Mouse (Mus musculus): ENCODE data around the gene Slc25a21. TPM values are rescaled to one million over a fixed set of nuclear protein-coding genes. Genes with fewer than 3 reads are reported as not detected.
A peak's percentile ranks its signal among the peaks of the same experiment; 100 is the strongest.

Gene Slc25a21
- polyA plus RNA-seq, 1 experiment from 2014 or later: 0.66 TPM

DNA sequence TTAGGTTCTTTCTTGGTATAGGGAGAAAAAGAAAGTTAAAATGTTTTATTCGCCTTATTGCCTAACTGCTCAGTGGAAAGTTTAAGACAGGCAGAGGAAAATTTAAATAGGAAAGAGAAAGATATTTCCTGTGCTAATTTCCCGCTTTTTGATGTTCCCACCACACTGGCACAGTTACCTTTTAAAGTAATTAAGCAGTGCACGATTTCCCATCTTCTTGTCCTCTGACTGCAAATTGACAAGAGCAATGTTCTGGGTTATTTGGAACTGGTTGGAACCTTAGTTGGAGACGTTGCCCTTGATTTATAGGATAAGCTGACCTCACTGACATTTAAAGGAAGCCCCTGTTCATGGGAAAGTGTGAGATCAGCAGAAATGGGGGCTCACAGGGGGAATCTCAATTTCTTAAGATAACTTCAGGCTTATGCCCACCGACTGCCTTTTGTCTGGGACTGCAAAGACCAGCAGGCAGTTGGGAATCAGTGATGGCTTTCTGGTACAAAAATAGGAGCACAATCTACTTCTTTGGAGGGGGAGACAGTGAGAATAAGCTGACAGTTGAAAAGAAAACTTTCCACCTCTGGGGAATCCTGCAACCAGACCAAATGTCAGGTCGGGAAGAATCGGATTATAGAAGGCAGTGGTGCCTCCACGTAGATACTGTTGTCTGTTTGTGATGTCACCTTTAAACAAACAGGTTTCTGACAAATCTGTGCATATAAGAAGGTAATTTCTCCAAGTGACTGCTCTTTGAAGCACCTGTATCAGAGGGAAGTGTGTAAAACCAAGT, 498.9 kb downstream of the Slc25a21 start:
- H3K4me1 ChIP-seq: peaks cover 26% of the 10 kb centered on the region
- no peak overlapping the region for H3K4me2 ChIP-seq
- H3K27me3 ChIP-seq: peaks cover 83% of the 10 kb centered on the region
- no peak overlapping the region for H3K9ac ChIP-seq
- 1% methylated on average over 8 of the region's 8 CpGs for WGBS
- H3K27ac ChIP-seq: no peak overlapping the region
- no peak for ATAC-seq (ENCODE audit: low FRiP score)
- no peak overlapping the region for H3K4me3 ChIP-seq (replicated peaks)
- H3K36me3 ChIP-seq (replicated peaks): no peaks in the 10 kb centered on the region
- no peaks in the 10 kb centered on the region for H3K9me3 ChIP-seq

DNA sequence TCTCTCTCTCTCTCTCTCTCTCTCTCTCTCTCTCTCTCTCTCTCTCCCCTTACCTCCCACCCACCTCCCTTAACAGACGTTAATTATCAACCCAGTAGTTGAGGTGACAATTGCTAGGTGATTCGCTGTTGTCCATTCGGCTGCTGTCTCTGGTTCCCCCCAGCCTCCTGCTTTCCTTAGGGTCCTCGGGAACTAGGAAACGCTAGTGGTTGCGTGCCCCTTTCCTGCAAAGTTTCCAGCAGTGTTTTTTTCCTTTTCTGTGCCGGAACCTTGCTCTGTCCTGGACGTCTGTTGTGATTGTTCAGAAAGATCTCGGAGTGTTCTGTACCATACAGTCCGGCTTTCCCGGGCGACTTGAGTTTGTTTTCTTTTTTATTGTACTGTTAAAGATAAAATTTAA, 499.5 kb downstream of the Slc25a21 start:
- ATAC-seq (ENCODE audit: low FRiP score): no peak
- H3K4me1 ChIP-seq: peaks cover 26% of the 10 kb centered on the region
- peaks cover 89% of the 10 kb centered on the region for H3K27me3 ChIP-seq
- H3K4me2 ChIP-seq: no peak overlapping the region
- H3K4me3 ChIP-seq (replicated peaks): 0 out of 2 replicates have a peak overlapping the region, but pooled peaks have one; percentile 8
- WGBS: 1% methylated on average over 12 of the region's 12 CpGs
- no peak overlapping the region for H3K9ac ChIP-seq
- H3K36me3 ChIP-seq (replicated peaks): no peaks in the 10 kb centered on the region
- no peak overlapping the region for H3K27ac ChIP-seq
- no peaks in the 10 kb centered on the region for H3K9me3 ChIP-seq

DNA sequence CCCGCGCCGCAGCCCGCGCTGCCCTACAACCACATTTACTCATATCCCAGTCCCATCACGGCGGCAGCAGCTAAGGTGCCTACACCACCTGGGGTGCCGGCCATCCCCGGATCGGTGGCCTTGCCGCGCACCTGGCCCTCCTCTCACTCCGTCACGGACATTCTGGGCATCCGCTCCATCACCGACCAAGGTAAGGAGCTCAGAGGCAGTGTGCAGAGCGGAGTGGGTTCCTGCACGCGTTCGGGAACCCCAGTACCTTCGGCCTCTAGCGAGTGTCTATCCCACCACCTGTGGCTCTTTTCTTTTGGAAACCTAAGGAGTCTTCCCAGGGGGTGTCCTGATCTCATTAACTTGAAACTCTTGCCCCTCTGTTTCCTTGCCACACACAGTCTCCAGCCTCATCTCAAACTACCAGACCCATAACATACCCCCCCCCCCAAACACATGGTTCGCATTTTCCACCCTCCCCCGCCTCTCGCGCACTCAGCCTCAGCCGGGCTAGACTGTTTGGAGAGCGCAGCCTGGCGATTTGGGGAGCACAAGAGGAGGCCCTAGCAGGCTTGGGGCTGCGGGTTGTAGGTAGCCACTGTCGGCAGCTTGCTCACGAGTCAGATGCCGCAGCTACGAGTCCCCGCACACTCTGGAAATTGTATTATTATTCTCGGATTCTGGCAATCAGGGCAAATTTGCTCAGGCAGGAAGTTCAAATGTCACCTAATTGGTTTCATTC, 500.1 kb downstream of the Slc25a21 start:
- peak overlapping the region; percentile 29 for H3K4me3 ChIP-seq (replicated peaks)
- H3K4me1 ChIP-seq: peaks cover 30% of the 10 kb centered on the region
- H3K27me3 ChIP-seq: peaks cover 89% of the 10 kb centered on the region
- no peaks in the 10 kb centered on the region for H3K36me3 ChIP-seq (replicated peaks)
- H3K9ac ChIP-seq: no peak overlapping the region
- WGBS: under 1% methylated on average over 36 of the region's 36 CpGs
- peak overlapping the region; percentile 47 for H3K4me2 ChIP-seq
- H3K9me3 ChIP-seq: no peaks in the 10 kb centered on the region
- no peak overlapping the region for H3K27ac ChIP-seq
- ATAC-seq (ENCODE audit: low FRiP score): no peak

DNA sequence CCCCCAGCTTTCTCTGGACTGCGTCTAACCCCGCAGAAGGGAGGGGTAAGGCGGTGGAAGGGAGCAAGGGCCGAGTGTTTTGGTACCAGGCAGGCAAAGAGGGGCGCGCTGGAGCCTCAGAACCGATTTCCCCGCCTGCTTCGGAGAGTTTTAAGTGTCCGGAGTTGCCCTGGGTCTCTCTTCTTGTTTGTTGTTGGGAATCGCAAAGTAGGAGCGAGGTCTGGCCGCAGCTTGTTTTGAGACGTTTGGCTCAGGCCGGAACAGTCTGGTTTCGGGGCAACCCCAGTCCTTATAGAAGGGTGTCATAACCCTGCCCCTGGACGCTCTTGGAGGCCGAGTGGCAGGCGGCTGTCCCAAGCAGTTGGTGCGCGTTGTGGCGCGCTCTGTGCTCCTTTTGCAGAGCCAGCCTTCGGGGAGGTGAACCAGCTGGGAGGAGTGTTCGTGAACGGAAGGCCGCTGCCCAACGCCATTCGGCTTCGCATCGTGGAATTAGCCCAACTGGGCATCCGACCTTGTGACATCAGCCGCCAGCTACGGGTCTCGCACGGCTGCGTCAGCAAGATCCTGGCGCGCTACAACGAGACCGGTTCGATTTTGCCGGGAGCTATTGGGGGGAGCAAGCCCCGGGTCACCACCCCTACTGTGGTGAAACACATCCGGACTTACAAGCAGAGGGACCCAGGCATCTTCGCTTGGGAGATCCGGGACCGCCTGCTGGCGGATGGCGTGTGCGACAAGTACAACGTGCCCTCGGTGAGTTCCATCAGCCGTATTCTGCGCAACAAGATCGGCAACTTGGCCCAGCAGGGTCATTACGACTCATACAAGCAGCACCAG, 500.9 kb downstream of the Slc25a21 start:
- peaks cover 94% of the 10 kb centered on the region for H3K27me3 ChIP-seq
- peak overlapping the region; percentile 47 for H3K4me2 ChIP-seq
- no peak overlapping the region for H3K9ac ChIP-seq
- H3K36me3 ChIP-seq (replicated peaks): no peaks in the 10 kb centered on the region
- peaks cover 32% of the 10 kb centered on the region for H3K4me1 ChIP-seq
- under 1% methylated on average over 57 of the region's 57 CpGs for WGBS
- ATAC-seq (ENCODE audit: low FRiP score): no peak
- no peak overlapping the region for H3K27ac ChIP-seq
- no peaks in the 10 kb centered on the region for H3K9me3 ChIP-seq
- H3K4me3 ChIP-seq (replicated peaks): peak overlapping the region; percentile 29

DNA sequence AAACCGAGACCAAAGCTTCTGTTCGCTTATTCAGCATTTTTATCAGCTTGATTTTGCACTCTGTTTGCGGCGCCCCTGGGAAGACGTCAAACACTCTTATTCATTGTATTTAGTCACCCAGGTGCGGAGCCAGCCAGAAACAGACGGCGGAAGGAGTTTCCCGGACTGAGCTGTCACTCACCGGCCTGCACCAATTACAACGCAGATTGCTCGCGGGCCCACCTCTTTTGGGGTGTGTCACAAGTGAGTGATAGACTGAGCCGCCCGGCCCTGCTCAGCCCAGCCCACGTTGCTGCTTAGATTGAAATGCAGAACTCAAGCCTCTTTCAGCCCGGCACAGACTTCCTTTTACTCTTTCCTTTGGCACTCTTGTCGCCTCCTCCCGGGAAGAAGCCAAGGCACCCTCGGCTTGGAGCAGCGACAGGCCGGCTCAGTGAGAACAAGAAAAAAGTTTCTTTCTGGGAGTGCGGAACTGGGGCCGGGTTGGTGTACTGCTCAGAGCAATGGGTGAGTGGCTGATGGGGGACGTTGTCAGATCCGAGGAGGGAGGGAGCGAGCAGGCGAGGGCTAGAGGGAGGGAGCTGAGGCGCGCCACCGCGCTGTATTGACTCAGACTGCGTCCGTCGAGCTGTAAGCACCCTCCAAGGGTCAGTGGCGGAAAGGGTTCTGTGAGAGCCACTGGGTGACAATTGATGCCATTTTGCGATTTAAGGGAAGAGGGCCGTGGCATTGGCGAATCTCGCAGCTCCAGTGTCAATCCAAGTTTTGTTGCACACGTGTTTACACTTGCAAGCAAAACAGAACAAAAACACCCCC, 501.7 kb downstream of the Slc25a21 start:
- under 1% methylated on average over 41 of the region's 41 CpGs for WGBS

DNA sequence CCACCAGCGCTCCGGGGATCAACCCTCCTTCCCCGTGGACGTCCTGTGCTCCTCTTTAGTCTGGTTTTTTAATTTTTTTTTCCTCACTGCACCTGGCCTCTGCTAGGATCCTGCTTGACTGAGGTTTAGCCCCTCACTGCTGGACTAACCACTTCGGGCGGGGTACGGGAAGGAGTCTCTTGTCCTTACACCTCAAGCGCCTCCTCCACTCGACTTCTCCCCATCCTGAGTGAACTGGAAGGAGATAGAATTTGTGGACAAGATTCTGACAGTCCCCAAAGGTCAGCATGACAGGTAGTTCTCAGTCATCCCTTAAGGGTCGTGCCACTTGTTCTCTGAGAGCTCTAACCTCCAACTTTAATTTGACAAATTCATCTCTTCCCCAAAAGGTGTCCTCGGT, 502.3 kb downstream of the Slc25a21 start:
- WGBS: 0% methylated on average over 11 of the region's 11 CpGs
- ATAC-seq (ENCODE audit: low FRiP score): peak; percentile 1; the same call in 1 of the 2 replicates
- Histone ChIP-seq H3K36me3 (replicated peaks) (no peaks in the 10 kb centered on the region), H3K9me3 (no peaks in the 10 kb centered on the region), H3K4me2 (peak overlapping the region; percentile 47), H3K27ac (no peak overlapping the region), H3K4me3 (replicated peaks) (peak overlapping the region; percentile 29), H3K4me1 (peaks cover 35% of the 10 kb centered on the region), H3K27me3 (peaks cover 96% of the 10 kb centered on the region), H3K9ac (no peak overlapping the region)

More for the DNA sequence above, 501.7 kb downstream of the Slc25a21 start:
- Histone ChIP-seq H3K9me3 (no peaks in the 10 kb centered on the region), H3K36me3 (replicated peaks) (no peaks in the 10 kb centered on the region), H3K27ac (no peak overlapping the region), H3K9ac (no peak overlapping the region), H3K4me2 (peak overlapping the region; percentile 47), H3K4me3 (replicated peaks) (peak overlapping the region; percentile 29), H3K27me3 (peaks cover 96% of the 10 kb centered on the region), H3K4me1 (peaks cover 35% of the 10 kb centered on the region)
- peak; percentile 96 for ATAC-seq (ENCODE audit: low FRiP score)

DNA sequence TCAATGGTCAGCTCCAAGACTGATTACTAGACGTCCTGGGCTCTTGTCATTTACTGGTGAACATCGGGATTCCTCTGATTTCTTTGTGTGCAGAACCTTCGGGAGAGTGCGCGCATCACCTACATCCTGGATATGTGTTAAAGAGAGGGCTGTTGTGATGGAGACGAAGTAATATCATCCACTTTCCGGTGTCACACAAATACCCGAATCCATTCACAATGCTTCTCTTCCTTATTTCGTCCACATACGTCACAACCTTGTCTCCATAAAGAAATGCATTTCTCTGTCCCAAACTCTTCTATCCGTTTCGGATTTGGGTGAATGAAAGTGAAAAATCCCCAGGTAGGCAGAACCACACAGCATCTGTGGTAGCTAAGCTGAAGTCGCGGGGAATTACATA, 502.9 kb downstream of the Slc25a21 start:
- no peak overlapping the region for H3K4me3 ChIP-seq (replicated peaks)
- WGBS: under 1% methylated on average over 14 of the region's 14 CpGs
- no peaks in the 10 kb centered on the region for H3K36me3 ChIP-seq (replicated peaks)
- no peak for ATAC-seq (ENCODE audit: low FRiP score)
- no peak overlapping the region for H3K4me2 ChIP-seq
- H3K27ac ChIP-seq: no peak overlapping the region
- H3K4me1 ChIP-seq: peaks cover 35% of the 10 kb centered on the region
- no peak overlapping the region for H3K9ac ChIP-seq
- H3K27me3 ChIP-seq: peaks cover 96% of the 10 kb centered on the region
- no peaks in the 10 kb centered on the region for H3K9me3 ChIP-seq

DNA sequence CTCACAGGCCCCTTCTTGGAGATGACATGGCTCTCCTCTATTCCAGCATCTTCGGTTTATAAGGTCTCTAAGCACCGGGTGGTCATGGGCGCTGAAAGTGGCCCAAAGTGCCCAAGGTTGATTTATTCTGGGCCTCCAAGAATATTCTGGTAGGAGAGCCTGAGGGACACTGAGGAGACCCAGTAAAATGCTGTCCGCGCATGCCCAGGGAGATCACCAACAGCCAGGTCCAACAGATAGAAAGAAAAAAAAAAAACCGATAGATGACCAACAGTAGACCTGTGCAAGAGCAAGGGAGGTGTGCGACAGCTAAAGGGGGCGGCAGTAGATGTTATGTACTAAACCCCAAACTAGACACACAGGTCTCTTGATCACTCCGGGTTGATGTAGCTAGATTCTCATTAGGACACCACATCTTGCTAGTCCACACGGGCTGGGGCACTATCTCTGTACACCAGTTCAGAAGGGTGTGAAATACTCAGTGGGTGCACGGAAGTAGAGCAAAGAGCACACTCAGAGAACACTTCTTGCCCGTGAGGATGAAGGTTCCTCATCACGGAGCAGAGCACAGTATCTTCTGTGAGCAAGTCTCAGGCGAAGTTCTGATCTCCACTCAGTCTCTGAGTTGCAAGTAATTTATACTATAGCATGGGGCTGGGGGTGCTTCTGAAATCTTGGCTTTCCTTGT, 503.7 kb downstream of the Slc25a21 start:
- Histone ChIP-seq H3K9ac (no peak overlapping the region), H3K4me3 (replicated peaks) (no peak overlapping the region), H3K9me3 (no peaks in the 10 kb centered on the region), H3K36me3 (replicated peaks) (no peaks in the 10 kb centered on the region), H3K4me1 (peaks cover 35% of the 10 kb centered on the region), H3K27me3 (peaks cover 98% of the 10 kb centered on the region), H3K4me2 (no peak overlapping the region), H3K27ac (no peak overlapping the region)
- no peak for ATAC-seq (ENCODE audit: low FRiP score)
- 3% methylated on average over 14 of the region's 14 CpGs for WGBS

DNA sequence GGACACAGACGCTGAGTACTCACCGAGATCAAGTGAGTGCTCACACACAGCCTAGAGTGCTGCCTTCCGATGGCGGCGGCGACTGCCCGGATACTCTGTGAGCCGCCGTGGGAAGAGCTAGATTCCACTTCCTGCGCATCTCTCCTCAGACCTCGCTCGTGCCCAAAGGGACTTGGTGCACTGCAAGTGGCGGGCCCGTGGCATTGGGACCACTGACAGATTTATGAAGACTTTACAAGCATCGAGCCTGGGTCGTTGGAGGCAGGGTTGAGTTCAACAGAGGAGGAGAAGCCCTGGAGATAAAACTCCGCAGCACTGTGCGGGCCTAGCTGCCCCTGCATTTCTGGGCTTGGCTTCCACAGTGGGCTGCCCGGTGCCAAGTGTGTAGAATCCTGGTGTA, 504.7 kb downstream of the Slc25a21 start:
- peaks cover 32% of the 10 kb centered on the region for H3K4me1 ChIP-seq
- under 1% methylated on average over 19 of the region's 19 CpGs for WGBS
- no peak overlapping the region for H3K4me3 ChIP-seq (replicated peaks)
- no peak overlapping the region for H3K9ac ChIP-seq
- no peaks in the 10 kb centered on the region for H3K36me3 ChIP-seq (replicated peaks)
- H3K27me3 ChIP-seq: peaks cover 100% of the 10 kb centered on the region
- no peak overlapping the region for H3K27ac ChIP-seq
- H3K4me2 ChIP-seq: no peak overlapping the region
- no peaks in the 10 kb centered on the region for H3K9me3 ChIP-seq
- no peak for ATAC-seq (ENCODE audit: low FRiP score)

DNA sequence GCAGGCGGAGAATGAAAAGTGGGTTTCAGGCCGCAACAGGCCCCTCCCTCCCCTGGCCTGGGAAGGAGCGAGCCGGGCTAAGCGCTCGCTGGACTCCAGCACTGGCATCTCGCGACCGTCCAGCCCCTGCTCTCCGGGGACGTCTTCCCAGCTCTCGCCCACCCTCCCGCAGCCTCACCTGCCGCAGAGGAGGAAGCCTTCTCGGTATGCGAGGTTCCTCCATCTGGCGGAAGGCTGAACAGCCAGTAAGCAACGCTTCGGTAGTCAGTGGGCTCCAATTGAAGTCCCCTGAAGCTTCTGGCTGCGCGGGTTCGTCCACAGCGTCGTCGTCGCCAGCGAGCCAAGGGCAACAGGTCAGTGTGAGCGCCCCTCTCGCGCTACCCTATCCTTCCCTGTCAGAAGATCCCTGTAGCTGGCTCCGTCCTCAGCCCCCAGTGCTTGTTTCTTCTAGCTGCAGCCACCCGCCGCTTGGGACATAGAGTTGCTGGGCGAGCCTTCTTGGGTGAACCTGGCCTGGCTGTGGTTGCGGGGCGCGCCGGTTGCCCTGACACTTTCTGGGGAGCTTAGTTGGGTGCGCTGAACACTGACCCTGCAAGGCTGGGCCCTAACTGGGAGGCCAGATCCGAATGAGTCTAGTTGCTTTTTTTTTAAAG, 505.7 kb downstream of the Slc25a21 start, which contains the start of gene Pax9:
TSS of gene Pax9 (plus strand) at position 341 of the 653 bp plus-strand sequence.
- Histone ChIP-seq H3K4me1 (peaks cover 22% of the 10 kb centered on the region), H3K36me3 (replicated peaks) (no peaks in the 10 kb centered on the region), H3K4me3 (replicated peaks) (0 out of 2 replicates have a peak within 1 kb of the TSS, but pooled peaks have one; percentile 14), H3K9me3 (no peaks in the 10 kb centered on the region), H3K4me2 (peak within 1 kb of the TSS; percentile 24; the same call in 1 of the 2 replicates), H3K27me3 (peaks cover 97% of the 10 kb centered on the region), H3K27ac (no peak within 1 kb of the TSS), H3K9ac (no peak within 1 kb of the TSS)
- under 1% methylated on average over 35 of the region's 40 CpGs for WGBS
- ATAC-seq (ENCODE audit: low FRiP score): no peak
